Mouse (Mus musculus): ENCODE measurements around the gene Cnpy1. TPM values are rescaled to one million over a fixed set of nuclear protein-coding genes. Genes with fewer than 3 reads are reported as not detected.
A peak's percentile ranks its signal among the peaks of the same experiment; 100 is the strongest.

Cnpy1 gene
- polyA plus RNA-seq, 1 experiment from 2014 or later: 0.23 TPM

- ATAC-seq (replicated peaks; ENCODE audit: low FRiP score, low TSS enrichment, low read depth): no peak
- no peak overlapping the region for H3K4me3 ChIP-seq (ENCODE audit: low read depth, low read length)
- H3K36me3 ChIP-seq (ENCODE audit: control insufficient read depth, insufficient read depth, low read length): no peaks in the 10 kb centered on the region
- H3K4me2 ChIP-seq (ENCODE audit: low read length): no peak overlapping the region
- 0 out of 2 replicates have a peak, but pooled peaks cover 10% of the 10 kb centered on the region for H3K4me1 ChIP-seq (replicated peaks; ENCODE audit: control insufficient read depth, insufficient read depth, low read length)
- 1% methylated on average over 29 of the region's 29 CpGs for WGBS
- no peaks in the 10 kb centered on the region for H3K9me3 ChIP-seq (ENCODE audit: control insufficient read depth, low read length)
- peak; percentile 73 for DNase-seq (ENCODE audit: low spot score)
- no peak overlapping the region for H3K9ac ChIP-seq (ENCODE audit: low read length)
- peaks cover 97% of the 10 kb centered on the region for H3K27me3 ChIP-seq (replicated peaks; ENCODE audit: control insufficient read depth, insufficient read depth, low read length)
- H3K27ac ChIP-seq (ENCODE audit: low read depth): no peak overlapping the region
Measured at GRCm38 (mm10) chr5:28167611-28168252, 77.9 kb downstream of the Cnpy1 start.

GRCm38 (mm10) chr5:28166256-28167231 is 79.1 kb downstream of the Cnpy1 start:
- H3K36me3 ChIP-seq (ENCODE audit: control insufficient read depth, insufficient read depth, low read length): no peaks in the 10 kb centered on the region
- no peak for ATAC-seq (replicated peaks; ENCODE audit: low FRiP score, low TSS enrichment, low read depth)
- DNase-seq (ENCODE audit: low spot score): peak; percentile 85
- H3K9ac ChIP-seq (ENCODE audit: low read length): no peak overlapping the region
- no peak overlapping the region for H3K27ac ChIP-seq (ENCODE audit: low read depth)
- H3K9me3 ChIP-seq (ENCODE audit: control insufficient read depth, low read length): no peaks in the 10 kb centered on the region
- under 1% methylated on average over 109 of the region's 111 CpGs for WGBS
- H3K4me3 ChIP-seq (ENCODE audit: low read depth, low read length): peak overlapping the region; percentile 47
- peaks cover 96% of the 10 kb centered on the region for H3K27me3 ChIP-seq (replicated peaks; ENCODE audit: control insufficient read depth, insufficient read depth, low read length)
- peak overlapping the region; percentile 86 for H3K4me2 ChIP-seq (ENCODE audit: low read length)
- 0 out of 2 replicates have a peak, but pooled peaks cover 10% of the 10 kb centered on the region for H3K4me1 ChIP-seq (replicated peaks; ENCODE audit: control insufficient read depth, insufficient read depth, low read length)

GRCm38 (mm10) chr5:28165358-28166255 is 80.0 kb downstream of the Cnpy1 start, which contains the start of gene En2:
Gene En2 (plus strand): TSS chr5:28165694.
- H3K27ac ChIP-seq (ENCODE audit: low read depth): no peak within 1 kb of the TSS
- no peaks in the 10 kb centered on the region for H3K36me3 ChIP-seq (ENCODE audit: control insufficient read depth, insufficient read depth, low read length)
- H3K9me3 ChIP-seq (ENCODE audit: control insufficient read depth, low read length): no peaks in the 10 kb centered on the region
- H3K4me3 ChIP-seq (ENCODE audit: low read depth, low read length): peak within 1 kb of the TSS; percentile 47
- H3K4me1 ChIP-seq (replicated peaks; ENCODE audit: control insufficient read depth, insufficient read depth, low read length): 0 out of 2 replicates have a peak, but pooled peaks cover 10% of the 10 kb centered on the region
- no peak within 1 kb of the TSS for H3K9ac ChIP-seq (ENCODE audit: low read length)
- peaks cover 96% of the 10 kb centered on the region for H3K27me3 ChIP-seq (replicated peaks; ENCODE audit: control insufficient read depth, insufficient read depth, low read length)
- WGBS: under 1% methylated on average over 69 of the region's 113 CpGs
- H3K4me2 ChIP-seq (ENCODE audit: low read length): peak within 1 kb of the TSS; percentile 86
- DNase-seq (ENCODE audit: low spot score) (peak; percentile 74), ATAC-seq (replicated peaks; ENCODE audit: low FRiP score, low TSS enrichment, low read depth) (peak; percentile 44; the same call in 1 of the 2 replicates)

- H3K4me1 ChIP-seq (replicated peaks; ENCODE audit: control insufficient read depth, insufficient read depth, low read length): 0 out of 2 replicates have a peak, but pooled peaks cover 10% of the 10 kb centered on the region
- WGBS: 4% methylated on average over 1 of the region's 1 CpGs
- ATAC-seq (replicated peaks; ENCODE audit: low FRiP score, low TSS enrichment, low read depth): no peak
Measured at GRCm38 (mm10) chr5:28163926-28164325, 81.7 kb downstream of the Cnpy1 start.

GRCm38 (mm10) chr5:28161938-28162402 is 83.6 kb downstream of the Cnpy1 start:
- Histone ChIP-seq H3K9ac (ENCODE audit: low read length) (no peak overlapping the region), H3K36me3 (ENCODE audit: control insufficient read depth, insufficient read depth, low read length) (no peaks in the 10 kb centered on the region), H3K27ac (ENCODE audit: low read depth) (no peak overlapping the region), H3K4me2 (ENCODE audit: low read length) (no peak overlapping the region), H3K27me3 (replicated peaks; ENCODE audit: control insufficient read depth, insufficient read depth, low read length) (peaks cover 99% of the 10 kb centered on the region), H3K9me3 (ENCODE audit: control insufficient read depth, low read length) (no peaks in the 10 kb centered on the region), H3K4me3 (ENCODE audit: low read depth, low read length) (peak overlapping the region; percentile 13; the same call in 1 of the 2 replicates), H3K4me1 (replicated peaks; ENCODE audit: control insufficient read depth, insufficient read depth, low read length) (0 out of 2 replicates have a peak, but pooled peaks cover 10% of the 10 kb centered on the region)
- under 1% methylated on average over 24 of the region's 24 CpGs for whole genome bisulfite sequencing
- peak; percentile 63 for DNase-seq (ENCODE audit: low spot score)
- ATAC-seq (replicated peaks; ENCODE audit: low FRiP score, low TSS enrichment, low read depth): no peak

More at GRCm38 (mm10) chr5:28163926-28164325, 81.7 kb downstream of the Cnpy1 start:
- no peak overlapping the region for H3K27ac ChIP-seq (ENCODE audit: low read depth)
- no peak for DNase-seq (ENCODE audit: low spot score)
- H3K4me3 ChIP-seq (ENCODE audit: low read depth, low read length): no peak overlapping the region
- H3K36me3 ChIP-seq (ENCODE audit: control insufficient read depth, insufficient read depth, low read length): no peaks in the 10 kb centered on the region
- H3K4me2 ChIP-seq (ENCODE audit: low read length): no peak overlapping the region
- no peaks in the 10 kb centered on the region for H3K9me3 ChIP-seq (ENCODE audit: control insufficient read depth, low read length)
- peaks cover 98% of the 10 kb centered on the region for H3K27me3 ChIP-seq (replicated peaks; ENCODE audit: control insufficient read depth, insufficient read depth, low read length)
- no peak overlapping the region for H3K9ac ChIP-seq (ENCODE audit: low read length)

- H3K4me2 ChIP-seq (ENCODE audit: low read length): no peak overlapping the region
Measured at GRCm38 (mm10) chr5:28161383-28161937, 84.1 kb downstream of the Cnpy1 start.

GRCm38 (mm10) chr5:28159891-28160470 is 85.6 kb downstream of the Cnpy1 start:
- Histone ChIP-seq H3K9ac (ENCODE audit: low read length) (no peak overlapping the region), H3K36me3 (ENCODE audit: control insufficient read depth, insufficient read depth, low read length) (no peaks in the 10 kb centered on the region), H3K4me2 (ENCODE audit: low read length) (no peak overlapping the region), H3K27ac (ENCODE audit: low read depth) (no peak overlapping the region), H3K27me3 (replicated peaks; ENCODE audit: control insufficient read depth, insufficient read depth, low read length) (peaks cover 97% of the 10 kb centered on the region), H3K9me3 (ENCODE audit: control insufficient read depth, low read length) (no peaks in the 10 kb centered on the region), H3K4me3 (ENCODE audit: low read depth, low read length) (no peak overlapping the region), H3K4me1 (replicated peaks; ENCODE audit: control insufficient read depth, insufficient read depth, low read length) (no peaks in the 10 kb centered on the region)
- ATAC-seq (replicated peaks; ENCODE audit: low FRiP score, low TSS enrichment, low read depth): no peak
- no peak for DNase-seq (ENCODE audit: low spot score)
- 2% methylated on average over 8 of the region's 8 CpGs for WGBS

More at GRCm38 (mm10) chr5:28161383-28161937, 84.1 kb downstream of the Cnpy1 start:
- ATAC-seq (replicated peaks; ENCODE audit: low FRiP score, low TSS enrichment, low read depth): no peak
- 0 out of 2 replicates have a peak, but pooled peaks cover 5% of the 10 kb centered on the region for H3K4me1 ChIP-seq (replicated peaks; ENCODE audit: control insufficient read depth, insufficient read depth, low read length)
- WGBS: 2% methylated on average over 20 of the region's 20 CpGs
- H3K27ac ChIP-seq (ENCODE audit: low read depth): no peak overlapping the region
- H3K9me3 ChIP-seq (ENCODE audit: control insufficient read depth, low read length): no peaks in the 10 kb centered on the region
- H3K9ac ChIP-seq (ENCODE audit: low read length): no peak overlapping the region
- peaks cover 99% of the 10 kb centered on the region for H3K27me3 ChIP-seq (replicated peaks; ENCODE audit: control insufficient read depth, insufficient read depth, low read length)
- peak; percentile 54 for DNase-seq (ENCODE audit: low spot score)
- H3K36me3 ChIP-seq (ENCODE audit: control insufficient read depth, insufficient read depth, low read length): no peaks in the 10 kb centered on the region
- peak overlapping the region; percentile 13; the same call in 1 of the 2 replicates for H3K4me3 ChIP-seq (ENCODE audit: low read depth, low read length)

Data from intestine, embryonic 14.5 days (tissue).